Mouse (Mus musculus) testis, adult 2 months (tissue): Measurements from ENCODE around the gene Plxdc1. TPM values are rescaled to one million over a fixed set of nuclear protein-coding genes. Genes with fewer than 3 reads are reported as not detected.

ENCODE experiments used
- H3K27ac ChIP-seq: fragments of 200-500 bp; 2 replicates; pipeline ENCODE4 v1.5.1; 2012; ENCODE audit warnings: low read depth, low read length; ENCODE audit not compliant: control insufficient read depth, insufficient read depth
- H3K27me3 ChIP-seq: fragments of 200-500 bp; 2 replicates; pipeline ENCODE4 v1.6.1; 2012; ENCODE audit warnings: mild to moderate bottlenecking, low read length, moderate library complexity; ENCODE audit not compliant: control insufficient read depth, insufficient read depth
- H3K36me3 ChIP-seq: fragments of 200-500 bp; 2 replicates; pipeline ENCODE4 v1.6.1; 2012; ENCODE audit warnings: mild to moderate bottlenecking, low read length; ENCODE audit not compliant: control insufficient read depth, insufficient read depth
- H3K4me1 ChIP-seq: fragments of 200-500 bp; 2 replicates; pipeline ENCODE4 v1.6.1; 2012; ENCODE audit warnings: low read length; ENCODE audit not compliant: control insufficient read depth, insufficient read depth
- H3K4me3 ChIP-seq: fragments of 200-500 bp; 2 replicates; pipeline ENCODE4 v1.5.1; 2012; ENCODE audit warnings: low read depth, mild to moderate bottlenecking, low read length, moderate library complexity, mixed read lengths; ENCODE audit not compliant: control insufficient read depth
- CTCF ChIP-seq: fragments of 200-500 bp; IDR thresholded peaks from 2 replicates; pipeline ENCODE4 v1.5.1; 2012; ENCODE audit warnings: low read depth, mild to moderate bottlenecking, inconsistent platforms, low read length, moderate library complexity; ENCODE audit not compliant: control insufficient read depth, insufficient read depth, insufficient replicate concordance
- POLR2A ChIP-seq: fragments of 200-500 bp; IDR thresholded peaks from 2 replicates; pipeline ENCODE4 v1.6.1; 2012; ENCODE audit warnings: low read depth, mild to moderate bottlenecking, inconsistent platforms, low read length, moderate library complexity; ENCODE audit not compliant: control insufficient read depth
- polyA plus RNA-seq: library from polyadenylated mRNA; depleted of rRNA; stranded (reverse); fragments of >200 nt; gene quantifications from 2 replicates; pipeline ENCODE4 v1.2.3, GENCODE M21; 2012; rRNA removed

Gene Plxdc1
- 64.4 and 70.5 TPM in 2 replicates for polyA plus RNA-seq

DNA sequence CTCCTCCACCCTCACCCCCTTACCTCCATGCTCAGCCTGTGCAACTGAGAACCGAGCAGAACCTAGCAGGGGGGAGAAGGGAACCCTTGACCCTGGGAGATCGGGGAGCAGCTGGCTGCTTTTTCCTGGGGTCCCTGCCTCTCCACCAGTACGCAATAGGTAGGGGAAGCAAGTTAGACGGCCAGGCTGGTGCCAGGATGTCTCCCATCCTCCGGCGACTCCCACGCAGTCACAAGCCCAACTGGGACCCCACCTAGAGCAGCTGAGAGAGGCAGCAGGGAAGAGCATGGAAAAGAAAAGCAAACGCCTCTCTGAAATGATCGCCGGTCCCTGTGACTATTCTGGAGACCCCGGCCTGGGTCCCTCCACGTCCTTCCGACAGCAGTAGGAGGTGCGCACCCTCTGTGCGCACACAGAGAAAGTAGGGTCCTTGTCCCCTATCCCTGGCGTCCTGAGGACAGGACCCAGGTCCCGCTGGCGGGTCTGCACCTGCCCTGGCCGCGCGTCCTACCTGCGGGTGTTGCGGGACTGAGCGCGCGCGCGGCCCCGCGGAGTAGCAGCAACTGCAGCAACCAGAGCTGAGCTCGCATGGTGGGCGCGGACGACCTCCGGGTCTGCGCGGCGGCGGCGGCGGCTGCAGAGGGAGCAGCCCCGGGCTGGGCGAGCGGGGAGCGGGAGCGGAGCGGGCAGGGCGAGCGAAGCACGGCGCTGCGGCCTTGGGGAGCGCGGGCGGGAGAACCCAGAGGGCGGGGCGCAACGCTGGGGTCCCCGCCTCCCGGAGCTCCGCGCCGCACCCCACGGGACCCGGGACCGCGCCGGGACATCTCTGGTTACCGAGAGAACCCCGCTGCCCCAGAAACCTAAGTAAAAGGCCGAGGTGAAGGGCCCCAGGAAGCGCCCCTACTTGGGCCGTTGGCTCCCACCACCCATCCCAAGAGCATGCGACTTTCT is at the start of gene Plxdc1:
Gene Plxdc1, minus strand, starts transcription at position 718 of the 951 bp plus-strand sequence.
- H3K27ac ChIP-seq: no peak within 1 kb of the TSS
- H3K27me3 ChIP-seq: no peaks in the 10 kb centered on the region
- TF ChIP-seq CTCF: no peak
- no peak for TF ChIP-seq POLR2A
- H3K4me3 ChIP-seq: peak within 1 kb of the TSS; percentile 92
- H3K36me3 ChIP-seq: no peaks in the 10 kb centered on the region
- peaks cover 24% of the 10 kb centered on the region for H3K4me1 ChIP-seq

DNA sequence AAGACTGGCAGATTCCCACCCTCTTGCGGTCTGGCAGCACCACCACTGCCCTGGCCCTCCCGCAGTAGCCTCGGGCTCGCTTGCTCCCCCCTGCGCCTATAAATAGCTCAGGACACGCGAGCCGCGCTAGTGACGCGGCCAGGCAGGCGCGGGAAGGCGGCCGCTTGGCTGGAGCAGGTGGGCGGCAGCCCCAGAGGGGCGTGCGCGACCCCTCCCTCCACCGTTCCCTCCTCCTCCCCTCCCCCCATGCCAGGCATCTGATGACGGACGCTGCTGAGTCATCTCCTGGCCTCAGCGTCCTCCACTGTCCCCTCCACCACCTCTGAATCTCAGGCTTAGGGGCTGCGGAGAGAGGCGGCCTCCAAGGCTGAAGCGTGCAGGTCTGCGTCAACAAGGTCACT is 49.7 kb upstream of the Plxdc1 start:
- Histone ChIP-seq H3K27ac (no peak overlapping the region), H3K4me1 (peaks cover 5% of the 10 kb centered on the region), H3K27me3 (no peaks in the 10 kb centered on the region), H3K36me3 (no peaks in the 10 kb centered on the region), H3K4me3 (peak overlapping the region; percentile 56)
- TF ChIP-seq CTCF (no peak), POLR2A (no peak)

DNA sequence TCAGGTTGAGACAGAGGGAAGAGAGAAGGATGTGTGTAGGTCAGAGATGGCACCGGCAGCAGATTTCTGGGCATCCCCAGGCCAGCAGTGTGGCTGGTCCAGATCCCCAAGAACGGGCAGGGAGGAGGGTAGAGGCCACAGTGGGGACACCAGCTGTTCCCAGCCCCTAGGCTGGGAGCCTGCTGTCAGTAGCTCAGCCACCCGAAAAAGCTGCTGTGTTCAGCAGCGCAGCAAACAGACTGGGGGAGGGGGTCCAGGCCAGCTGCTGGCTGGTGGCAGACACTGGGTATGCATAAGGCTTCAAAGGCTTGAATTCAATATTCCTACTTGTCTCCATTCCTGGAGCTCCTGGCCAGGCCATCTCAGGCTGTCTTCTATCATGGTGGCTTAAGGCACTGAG is 48.6 kb upstream of the Plxdc1 start:
- no peak overlapping the region for H3K4me3 ChIP-seq
- no peaks in the 10 kb centered on the region for H3K27me3 ChIP-seq
- no peak overlapping the region for H3K27ac ChIP-seq

DNA sequence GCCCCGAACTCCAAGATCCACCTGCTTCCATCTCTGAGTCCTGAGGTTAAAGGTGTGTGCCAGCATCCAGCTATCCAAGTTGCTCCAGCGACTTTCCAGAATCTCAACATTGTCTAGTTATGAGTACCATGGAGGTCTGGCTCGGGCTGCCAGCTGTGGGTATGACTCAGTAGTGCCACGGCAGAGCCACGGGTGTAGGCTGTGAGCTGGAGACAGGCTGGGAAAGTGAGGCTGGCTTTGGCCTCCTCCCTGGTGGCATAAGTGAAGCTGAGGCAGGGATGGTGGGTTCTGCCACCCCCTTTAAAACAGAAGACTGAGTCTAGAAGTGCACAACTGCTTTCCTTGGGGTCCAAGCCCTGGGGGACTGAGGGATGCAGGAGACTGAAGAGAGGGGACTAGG is 47.8 kb upstream of the Plxdc1 start:
- Histone ChIP-seq H3K4me3 (no peak overlapping the region), H3K36me3 (no peaks in the 10 kb centered on the region), H3K27ac (no peak overlapping the region), H3K27me3 (no peaks in the 10 kb centered on the region), H3K4me1 (peaks cover 5% of the 10 kb centered on the region)
- TF ChIP-seq POLR2A (no peak), CTCF (no peak)

More for the DNA sequence above, 48.6 kb upstream of the Plxdc1 start:
- no peak for TF ChIP-seq POLR2A
- no peak for TF ChIP-seq CTCF
- Histone ChIP-seq H3K4me1 (peaks cover 5% of the 10 kb centered on the region), H3K36me3 (no peaks in the 10 kb centered on the region)

DNA sequence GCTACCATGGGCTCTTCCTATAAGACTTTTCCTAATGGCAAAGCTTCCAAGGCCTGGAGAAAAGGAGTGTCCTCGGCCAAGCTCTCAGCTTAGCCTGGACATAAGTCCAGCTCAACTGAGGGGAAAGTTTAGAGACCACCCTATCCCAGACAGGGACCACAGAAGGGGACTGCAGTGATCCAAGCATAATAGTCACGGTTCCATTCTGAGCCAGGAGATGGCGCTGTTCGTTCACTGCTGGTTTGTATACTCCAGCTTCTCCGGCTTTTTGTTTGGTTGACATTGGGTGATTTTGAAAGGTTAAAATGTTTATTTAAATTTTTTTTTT is 45.2 kb upstream of the Plxdc1 start:
- peaks cover 8% of the 10 kb centered on the region for H3K4me1 ChIP-seq
- TF ChIP-seq POLR2A (no peak), CTCF (peak; percentile 45; the same call in 1 of the 2 replicates)
- H3K27me3 ChIP-seq: no peaks in the 10 kb centered on the region
- no peak overlapping the region for H3K4me3 ChIP-seq
- H3K36me3 ChIP-seq: no peaks in the 10 kb centered on the region
- no peak overlapping the region for H3K27ac ChIP-seq

DNA sequence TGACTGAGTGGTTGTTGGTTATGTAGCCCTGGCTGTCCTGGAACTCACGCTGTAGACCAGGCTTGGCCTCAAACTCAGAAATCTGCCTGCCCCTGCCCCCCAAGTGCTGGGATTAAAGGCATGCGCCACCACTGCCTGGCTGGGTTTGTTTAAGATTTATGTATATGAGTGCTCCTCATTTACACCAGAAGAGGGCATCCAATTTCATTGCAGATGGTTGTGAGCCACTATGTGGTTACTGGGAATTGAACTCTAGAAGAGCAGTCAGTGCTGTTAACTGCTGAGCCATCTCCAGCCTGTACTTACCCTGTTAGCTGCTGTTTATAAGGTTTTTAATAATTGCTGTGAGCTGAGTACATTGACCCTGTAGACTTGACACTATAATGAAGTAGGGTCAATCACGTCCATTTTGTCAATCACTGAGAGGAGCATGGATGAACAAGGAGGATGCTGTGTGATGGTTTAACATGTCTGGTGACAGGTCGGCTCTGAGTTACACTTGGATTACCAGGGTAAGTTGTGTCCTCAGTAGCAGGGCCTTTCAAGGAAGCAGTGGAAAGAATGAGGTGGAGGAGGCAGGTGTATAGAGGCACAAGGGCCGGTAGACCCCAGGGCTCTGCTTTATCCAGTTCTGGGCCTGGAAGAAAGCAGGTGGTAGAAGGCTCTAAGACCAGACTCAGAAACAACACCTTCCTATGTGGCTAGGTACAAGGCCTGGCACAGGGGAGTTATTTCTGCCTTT is 44.6 kb upstream of the Plxdc1 start:
- no peak for TF ChIP-seq CTCF
- no peak for TF ChIP-seq POLR2A
- H3K27ac ChIP-seq: no peak overlapping the region
- H3K4me3 ChIP-seq: no peak overlapping the region
- H3K36me3 ChIP-seq: no peaks in the 10 kb centered on the region
- peaks cover 7% of the 10 kb centered on the region for H3K4me1 ChIP-seq
- no peaks in the 10 kb centered on the region for H3K27me3 ChIP-seq

DNA sequence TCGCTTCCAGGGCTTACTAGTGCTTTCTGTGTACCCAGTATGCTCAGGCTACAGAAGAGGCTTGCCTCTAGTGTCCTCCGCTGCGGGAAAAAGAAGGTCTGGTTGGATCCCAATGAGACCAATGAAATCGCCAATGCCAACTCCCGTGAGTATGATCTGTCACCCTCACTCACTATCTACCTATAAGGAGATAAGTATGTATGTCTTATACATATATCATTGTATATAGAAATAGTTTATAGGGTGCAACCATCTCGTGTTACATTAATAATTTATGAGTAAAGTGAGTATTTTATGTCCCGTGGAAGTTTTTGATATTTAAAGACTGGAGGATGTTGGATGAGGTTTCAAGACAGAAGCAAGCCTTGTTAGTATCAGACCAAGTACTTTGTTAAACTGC is 41.5 kb upstream of the Plxdc1 start:
- Histone ChIP-seq H3K4me1 (peaks cover 11% of the 10 kb centered on the region), H3K27ac (no peak overlapping the region)
- no peak for TF ChIP-seq CTCF
- TF ChIP-seq POLR2A: no peak

More for the DNA sequence above, 41.5 kb upstream of the Plxdc1 start:
- Histone ChIP-seq H3K36me3 (no peaks in the 10 kb centered on the region), H3K4me3 (peak overlapping the region; percentile 99), H3K27me3 (no peaks in the 10 kb centered on the region)
